Mouse (Mus musculus) urinary bladder, postnatal 25 days (tissue): ENCODE measurements at regions not wholly inside any gene's neighbourhood (a gene's known extent, or its start where the extent isn't known, plus 50 kb on each side); places are given as distances from the start of the nearest gene placed in this dataset.

Experiments
- DNase-seq: peaks from one replicate; pipeline ENCODE4 v3.0.0; 2022; ENCODE audit warnings: low spot score

DNA sequence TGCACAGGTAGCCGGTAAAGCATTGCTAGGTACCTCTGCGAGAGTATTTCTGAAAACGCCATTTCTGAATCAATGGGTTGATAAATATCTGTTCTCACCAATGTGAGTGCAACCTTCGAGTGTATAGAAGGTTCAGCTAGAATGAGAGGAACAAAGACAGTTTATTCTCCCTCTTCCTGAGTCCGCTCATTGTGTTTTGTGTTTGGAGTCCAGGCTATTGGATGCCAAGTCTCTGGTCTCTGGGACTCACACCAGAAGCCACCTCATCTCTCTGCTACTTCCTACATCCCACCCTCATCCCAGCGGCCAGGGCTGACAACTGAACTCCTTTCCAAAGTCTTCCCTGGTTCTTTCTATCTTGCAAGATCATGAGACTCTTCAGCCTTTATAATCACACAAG is 62.7 kb downstream of the Lrrc30 start:
- no peak for DNase-seq

DNA sequence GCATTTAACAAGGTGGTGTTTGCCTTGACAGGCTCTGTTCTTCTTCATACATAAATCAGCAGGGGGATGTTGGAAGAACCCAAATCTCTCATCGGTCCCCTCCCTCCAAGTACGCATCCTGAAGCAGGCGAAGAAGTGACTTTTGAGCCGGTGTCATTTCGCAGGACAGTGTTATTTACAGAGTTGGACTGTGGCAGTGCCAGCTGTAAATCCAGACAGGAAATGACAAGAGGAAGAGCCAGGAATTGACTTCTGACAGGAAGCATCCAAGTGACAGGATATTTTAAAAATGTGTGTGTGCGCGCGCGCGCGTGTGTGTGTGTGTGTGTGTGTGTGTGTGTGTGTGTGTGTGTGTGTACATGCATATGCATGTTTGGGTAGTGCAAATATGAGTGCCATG is 66.3 kb downstream of the Lrrc30 start:
- DNase-seq = no peak

DNA sequence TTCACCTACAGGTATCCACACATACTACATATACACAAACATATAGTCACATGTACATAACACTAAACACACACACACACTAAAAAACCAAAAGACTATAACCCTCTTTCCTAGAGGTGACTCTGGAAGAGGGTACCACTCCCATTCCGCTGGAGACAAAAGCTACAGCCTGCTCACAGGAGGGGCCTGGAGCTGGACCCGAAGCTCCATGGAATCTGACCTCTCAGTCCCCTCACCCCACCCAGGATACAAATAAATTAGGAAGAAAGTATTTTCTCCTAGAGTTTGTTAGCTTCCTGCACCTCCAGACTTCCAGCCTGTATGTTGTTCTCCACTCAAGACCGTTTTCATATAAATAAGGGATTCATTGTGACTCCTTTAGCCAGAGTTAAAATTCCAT is 66.8 kb downstream of the Lrrc30 start:
- no peak for DNase-seq

DNA sequence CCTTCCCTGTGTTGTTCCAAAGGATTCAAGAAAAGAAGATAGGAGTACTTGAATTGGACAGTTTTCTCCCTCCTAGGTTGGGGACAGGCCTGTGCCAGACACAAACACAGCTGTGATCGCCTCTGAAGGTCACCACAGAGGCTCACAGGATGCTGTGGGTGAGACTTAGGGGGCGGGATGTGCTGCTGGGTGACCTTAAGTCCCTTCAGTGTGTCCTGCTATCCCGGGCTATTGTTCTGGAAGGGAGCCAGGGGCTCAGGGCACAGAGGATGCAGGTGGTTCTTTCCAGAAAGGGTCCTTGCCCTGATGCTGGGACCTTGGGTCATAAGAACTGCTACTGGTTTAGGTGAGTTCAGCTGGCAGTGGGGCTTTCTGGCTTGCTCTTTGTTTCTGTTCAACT is 67.7 kb downstream of the Lrrc30 start:
- no peak for DNase-seq

DNA sequence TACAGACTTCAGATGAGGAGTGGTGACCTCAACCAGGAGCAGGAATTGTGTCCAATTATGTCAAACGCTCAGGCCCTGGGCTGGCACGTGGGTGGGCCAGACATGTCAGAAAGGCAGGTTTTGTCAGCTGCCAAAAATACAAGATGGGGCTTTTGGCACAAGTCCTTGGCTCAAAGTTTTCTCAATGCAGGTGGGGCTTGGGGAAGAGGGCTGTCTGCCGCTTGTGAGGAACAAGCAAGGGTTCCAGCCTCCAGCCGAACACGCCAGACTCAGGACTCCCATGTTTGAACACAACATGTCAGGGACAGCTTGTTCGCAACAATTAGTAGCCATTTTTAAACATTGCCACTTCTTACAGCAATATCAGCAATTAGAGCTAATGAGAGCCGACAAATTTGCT is 69.5 kb downstream of the Lrrc30 start:
- DNase-seq = no peak

DNA sequence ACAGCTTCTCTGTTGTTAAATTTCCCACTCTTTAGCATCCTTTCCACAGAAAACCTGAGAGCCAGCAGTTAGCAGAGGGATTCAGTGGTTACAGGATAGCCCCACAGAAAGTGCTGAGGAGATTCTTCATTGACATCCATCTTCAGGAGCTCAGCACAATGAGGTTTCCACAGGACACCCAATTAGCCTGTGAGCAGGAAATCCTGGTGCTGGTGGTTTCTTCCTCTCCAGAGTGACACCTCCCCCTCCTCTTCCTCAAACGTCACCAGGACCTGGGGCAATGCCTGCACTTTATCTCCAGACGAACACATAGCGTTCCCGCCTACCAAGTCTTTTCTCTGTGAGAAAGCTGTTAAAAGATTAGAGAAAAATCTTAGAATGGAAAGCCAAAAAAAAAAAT is 70.7 kb downstream of the Lrrc30 start:
- no peak for DNase-seq

DNA sequence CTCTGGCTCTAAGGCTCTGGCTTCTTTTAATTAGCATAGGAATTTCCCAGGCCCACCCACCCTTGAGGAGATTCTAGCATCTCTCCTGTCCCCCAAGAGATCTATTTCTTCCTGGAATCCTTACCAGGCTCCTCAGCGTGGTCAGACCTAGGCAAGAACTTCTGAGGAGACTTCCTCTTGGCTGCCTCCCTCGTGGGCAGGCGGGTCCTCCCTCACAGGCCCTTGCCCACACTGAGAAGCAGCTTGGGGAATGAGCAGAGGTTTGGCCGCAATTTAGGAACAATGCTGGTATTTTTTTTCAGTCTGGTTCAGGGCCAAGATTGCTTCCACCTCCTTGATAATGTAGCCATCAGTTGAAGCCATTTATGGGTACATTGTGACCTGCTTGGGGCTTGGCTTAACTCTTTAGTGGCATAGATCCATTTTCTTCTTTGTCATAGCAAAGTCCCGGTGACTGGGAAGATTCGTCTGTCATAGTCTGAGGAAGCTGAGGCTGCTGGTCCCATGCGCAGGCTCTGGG is 75.1 kb downstream of the Lrrc30 start:
- DNase-seq = no peak

DNA sequence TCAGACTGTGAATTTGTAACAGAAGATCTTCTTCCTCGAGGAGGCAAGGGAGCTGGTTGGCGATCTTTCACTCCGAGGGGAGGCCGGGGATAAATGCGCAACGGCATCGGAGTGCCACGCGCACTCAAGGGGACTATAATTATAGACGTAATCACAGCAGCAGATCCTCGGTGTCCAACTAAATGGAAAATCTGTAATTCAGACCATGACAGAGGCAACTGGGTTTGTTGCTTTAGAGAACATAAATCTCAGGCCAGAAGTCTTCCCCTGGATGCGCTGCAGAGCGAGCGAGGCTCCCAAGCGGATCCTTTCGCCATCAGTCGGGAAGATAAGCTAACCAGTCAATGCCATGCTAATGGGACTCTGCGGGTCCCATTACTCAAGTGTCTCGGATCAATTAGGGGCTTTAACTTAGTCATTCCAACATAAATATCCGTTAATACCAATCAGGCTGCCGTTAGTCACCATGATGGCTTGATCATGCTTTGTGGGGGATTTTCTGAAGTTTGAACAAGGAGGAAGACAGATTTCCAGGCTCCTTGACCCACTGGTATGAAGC is 79.9 kb downstream of the Lrrc30 start:
- DNase-seq = no peak

DNA sequence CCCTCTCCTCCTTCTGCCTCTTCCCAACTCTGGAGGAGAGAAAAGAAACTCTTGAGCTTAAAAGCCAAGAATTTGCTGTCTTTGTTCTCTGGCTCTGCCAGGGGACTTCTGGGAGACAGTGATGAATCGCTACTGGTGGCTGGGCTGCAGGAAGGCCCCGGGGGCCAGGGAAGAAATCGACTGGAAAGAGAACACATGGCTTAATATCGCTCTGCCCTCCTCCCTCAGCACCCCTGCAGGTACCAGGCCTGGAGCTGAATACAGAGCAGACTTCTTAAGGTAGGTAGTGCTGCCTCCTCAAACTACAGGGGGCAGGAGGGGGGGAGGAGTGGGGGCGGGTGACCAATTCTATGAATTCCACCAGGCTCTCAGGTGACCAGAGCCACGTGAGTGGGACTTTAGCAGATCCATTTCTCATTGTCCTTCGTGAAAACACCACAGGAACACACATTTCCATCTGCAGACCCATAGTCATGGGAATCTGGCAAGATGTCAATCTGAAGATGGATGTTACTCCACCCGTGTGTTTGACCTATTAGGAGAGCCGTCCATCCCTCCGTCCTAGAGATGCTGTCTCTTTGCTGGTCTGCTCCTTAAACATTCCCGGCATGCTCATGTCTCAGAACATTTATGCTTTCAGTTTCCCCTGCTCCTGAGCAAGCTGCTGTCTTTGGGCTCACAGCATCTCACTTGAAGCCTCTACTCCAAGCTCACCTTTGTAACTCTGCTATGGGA is 83.4 kb downstream of the Lrrc30 start:
- DNase-seq = no peak

DNA sequence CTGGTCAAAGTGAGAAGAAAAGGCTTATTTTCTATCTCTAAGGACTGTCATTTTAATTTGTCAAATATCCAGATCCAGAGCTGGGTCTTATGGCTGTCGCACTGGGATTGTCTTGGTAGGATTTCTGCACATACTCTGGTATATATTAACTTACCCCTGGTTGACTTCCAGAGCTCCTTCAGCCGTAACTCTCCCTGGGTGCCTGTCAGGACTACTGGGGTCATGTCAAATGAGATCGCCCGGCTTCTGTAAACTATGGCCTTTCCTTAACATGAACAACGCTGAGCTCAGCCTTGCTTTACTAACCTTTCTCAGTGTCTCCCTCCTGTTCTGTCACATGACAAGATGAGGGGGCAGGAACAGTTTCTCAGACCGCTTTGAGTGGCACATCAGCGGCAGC is 88.1 kb downstream of the Lrrc30 start:
- no peak for DNase-seq

DNA sequence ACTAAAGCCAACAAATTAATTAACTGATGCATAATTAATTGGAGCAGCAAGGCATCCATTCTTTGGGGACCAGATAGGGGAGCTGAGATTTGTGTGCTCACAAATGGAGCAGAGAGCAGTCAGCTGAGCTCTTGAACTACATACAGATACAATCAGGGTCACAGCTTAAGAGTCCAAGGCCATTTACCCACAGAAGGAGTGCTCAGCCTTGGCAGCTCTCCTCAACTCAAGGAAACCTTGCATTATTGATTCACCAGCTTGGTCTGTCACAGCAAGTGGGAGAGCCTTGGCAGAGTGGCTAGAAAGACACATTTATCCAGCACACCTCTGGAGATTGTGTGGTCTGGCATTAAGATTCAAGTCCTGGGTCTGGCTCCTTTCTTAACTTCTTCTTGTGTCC is 100.2 kb downstream of the Lrrc30 start:
- no peak for DNase-seq

DNA sequence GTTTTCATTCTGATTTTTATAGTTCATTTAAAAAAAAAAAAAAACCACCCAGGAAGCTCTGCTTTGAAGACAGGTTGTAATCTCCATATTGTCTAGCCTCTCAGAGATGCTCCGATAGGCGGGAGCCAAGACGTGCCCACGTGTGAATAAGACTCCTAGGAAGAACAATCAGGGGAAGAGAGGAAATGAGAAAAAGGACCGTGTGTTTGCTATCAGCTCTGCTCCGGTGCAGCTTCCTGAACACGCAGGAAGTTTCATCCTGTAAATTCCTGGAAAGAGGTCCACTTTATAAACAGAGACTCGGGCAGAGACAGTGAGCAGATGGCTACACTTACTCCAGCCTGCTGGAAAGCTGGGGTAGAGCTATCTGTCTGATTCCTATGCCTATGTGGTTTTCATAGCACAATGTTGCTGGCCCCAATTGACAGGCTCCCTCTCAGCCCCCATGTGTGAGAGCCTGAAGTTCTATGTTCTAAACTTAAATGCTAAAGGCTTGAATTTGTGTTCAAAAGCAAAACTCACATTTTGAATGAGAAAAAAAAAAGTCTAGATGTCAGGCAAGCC is 111.6 kb downstream of the Lrrc30 start:
- DNase-seq = no peak

DNA sequence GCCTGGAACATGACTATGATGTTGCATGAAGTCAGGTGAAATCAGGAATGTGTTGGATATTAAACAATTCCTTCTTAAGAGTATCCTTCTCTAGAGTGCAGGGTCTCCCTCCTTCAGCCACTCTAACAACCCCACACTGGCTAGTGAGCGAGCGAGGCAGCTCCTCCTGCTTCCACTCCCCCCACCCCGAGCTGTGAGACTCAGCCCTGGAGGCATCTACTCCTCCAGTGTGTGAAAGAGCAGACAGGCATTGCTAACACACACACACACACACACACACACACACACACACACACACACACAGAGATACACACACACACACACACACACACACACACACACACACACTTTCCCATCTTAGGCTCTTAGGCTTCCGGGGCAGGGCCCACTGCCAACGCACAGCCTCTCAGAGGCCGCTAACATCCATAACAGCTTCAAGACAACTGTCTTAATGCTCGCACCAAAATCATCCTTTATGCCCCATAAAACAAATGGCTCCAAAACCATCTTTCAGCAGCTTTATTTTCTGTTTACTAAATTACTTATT is 116.8 kb downstream of the Lrrc30 start:
- no peak for DNase-seq

DNA sequence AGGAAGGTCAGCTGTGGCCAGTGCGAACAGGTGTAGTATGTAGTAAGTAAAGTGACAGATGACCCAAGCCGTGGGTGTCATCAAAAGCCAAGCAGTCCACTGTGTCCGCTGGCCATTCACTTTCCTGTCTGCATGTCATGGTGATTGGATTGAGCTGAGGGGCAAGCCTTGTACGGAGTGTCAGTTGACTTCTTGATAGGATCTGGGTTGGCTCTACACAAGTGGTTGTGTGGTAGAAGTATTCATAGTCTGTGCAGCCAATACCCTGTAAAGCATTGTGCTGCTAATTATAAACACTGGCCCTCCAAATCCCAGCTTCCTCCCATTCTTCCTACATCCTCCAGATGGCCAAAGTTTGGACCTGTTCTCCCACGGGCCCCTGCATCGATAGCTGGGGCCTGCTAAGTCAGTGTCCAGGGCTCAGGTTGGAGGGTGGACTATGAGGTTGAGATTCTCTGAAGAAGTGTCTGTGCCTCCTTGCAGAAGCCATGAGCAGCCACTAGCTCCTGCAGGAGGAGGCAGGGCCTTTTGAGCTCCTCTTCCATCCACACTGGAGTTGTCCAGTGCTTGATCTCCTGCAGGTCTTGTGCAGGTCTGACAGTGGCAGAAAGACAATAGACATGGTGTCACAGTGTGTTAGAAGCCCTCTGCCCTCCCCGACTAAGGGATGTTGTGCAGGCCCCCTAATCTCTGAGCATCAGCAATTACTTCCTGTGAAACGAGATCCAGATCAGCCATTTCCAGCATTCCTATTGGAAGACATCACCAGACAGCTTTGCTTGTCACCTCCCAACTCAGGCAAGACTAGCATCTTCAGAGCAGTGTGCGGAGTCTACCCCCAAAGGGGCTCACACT is 117.9 kb downstream of the Lrrc30 start:
- no peak for DNase-seq

DNA sequence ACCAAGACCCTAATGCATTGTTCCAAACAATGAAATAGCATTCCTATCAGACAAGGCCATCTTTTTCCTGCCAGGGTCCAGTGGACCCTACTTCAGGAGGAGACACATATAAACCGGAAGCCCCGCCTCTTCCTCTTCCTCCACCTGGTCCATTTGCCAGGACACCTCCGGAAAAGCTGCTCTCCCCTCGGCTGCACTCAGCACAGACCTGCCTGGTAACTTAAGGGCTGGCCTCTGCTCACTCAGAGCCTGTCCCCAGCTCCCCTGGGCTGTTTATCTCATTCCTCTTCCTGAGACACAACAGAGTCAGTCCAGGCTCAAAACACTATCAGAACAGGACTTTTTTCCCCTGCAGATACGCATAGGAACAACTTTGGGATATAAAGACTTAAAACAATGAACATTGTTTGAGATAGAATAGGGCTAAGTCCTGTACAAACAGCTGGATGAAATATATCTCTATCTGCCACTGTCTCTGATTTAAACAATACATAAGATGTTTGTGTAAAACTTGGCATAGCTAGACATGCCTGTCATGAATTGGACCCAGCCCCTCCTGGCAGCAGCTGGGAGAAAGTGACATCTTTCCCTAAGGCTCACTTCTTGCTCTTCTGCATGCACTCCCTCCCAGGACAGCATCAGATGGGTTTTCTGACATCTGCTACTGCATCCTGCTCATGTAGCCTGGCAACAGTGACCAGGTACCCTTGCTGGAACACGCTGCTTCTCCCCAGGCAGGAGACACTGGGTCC is 119.6 kb downstream of the Lrrc30 start:
- no peak for DNase-seq

DNA sequence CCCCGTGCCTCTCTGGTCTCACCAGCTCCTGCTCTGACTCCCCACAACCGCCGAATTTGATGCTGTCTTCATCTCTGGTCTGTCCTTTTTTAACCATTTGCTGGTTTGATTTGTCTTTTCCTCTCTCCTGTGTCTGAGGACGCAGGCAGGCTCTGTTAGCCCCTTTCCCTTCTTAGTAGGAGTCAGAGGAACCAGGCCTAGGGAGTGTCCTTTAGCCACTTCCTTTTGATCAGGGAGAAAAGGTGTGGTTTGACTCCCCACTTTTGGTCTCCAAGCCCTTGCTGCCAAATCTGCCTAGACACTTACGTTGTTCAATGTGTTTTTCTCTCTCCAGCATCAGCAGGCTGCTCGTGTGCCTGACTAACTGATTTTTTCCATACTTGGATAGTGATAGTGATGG is 120.5 kb downstream of the Lrrc30 start:
- no peak for DNase-seq

DNA sequence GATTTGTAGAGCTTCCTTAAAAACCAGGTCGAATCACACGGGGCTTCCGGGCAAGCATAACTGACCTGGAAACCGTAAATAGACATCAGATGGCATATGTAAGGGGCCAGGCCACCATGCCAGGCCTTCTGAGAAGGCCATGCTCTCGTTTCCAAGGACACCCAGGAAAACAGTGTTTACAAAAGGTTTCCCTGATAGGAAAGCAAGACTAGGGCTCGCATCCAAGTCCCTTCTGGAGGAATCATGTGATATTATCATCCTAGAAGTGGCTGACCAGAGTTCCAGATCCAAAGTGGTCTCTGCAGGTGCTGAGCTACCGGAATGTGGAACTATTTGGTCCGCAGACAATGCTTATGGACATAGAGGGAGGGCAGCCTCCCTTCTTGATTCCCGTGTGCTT is 122.6 kb downstream of the Lrrc30 start:
- no peak for DNase-seq

DNA sequence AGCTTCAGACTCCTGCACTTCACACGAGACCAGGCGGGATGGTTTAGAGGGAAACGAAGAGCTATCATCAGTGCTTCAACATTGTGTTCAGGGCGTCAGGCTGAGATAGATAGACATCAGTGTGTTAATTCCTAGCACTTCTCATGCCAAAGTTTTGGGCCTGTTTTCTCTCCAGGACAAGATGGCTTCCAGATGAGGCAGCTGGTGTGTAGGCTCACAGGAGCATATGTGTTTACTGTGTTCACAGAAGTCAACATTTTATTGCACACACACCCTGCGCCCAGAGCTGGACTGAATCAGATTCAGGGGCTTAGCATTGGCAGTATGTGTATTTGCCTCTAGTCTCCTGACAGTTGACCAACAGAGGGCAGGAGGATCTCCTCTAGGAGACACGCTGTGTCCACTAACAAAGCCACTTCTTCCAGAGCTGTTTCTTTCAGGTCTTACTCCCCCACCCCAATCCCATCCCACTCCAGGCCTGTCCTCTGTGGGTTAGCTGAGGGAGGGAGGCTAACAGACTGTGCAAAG is 123.4 kb downstream of the Lrrc30 start:
- DNase-seq = no peak

DNA sequence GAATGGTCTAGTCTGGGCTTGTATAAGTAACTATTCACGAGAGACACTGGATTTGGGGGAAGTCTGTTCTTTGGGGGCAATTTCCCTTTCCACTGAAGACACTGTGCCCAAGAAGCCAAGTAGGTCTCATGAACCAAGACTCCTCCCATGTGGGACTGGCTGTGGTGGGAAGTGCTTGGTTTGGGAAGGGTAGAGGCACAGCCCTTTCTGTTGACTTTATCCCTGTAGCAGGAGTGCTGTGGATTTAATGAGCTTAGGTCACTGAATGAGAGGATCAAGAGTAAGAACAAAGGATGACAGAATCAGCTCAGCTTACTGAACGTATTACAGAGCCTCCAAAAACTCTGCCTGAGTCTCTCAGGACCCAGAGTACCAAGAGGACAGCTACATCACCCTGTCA is 124.2 kb downstream of the Lrrc30 start:
- DNase-seq = no peak

DNA sequence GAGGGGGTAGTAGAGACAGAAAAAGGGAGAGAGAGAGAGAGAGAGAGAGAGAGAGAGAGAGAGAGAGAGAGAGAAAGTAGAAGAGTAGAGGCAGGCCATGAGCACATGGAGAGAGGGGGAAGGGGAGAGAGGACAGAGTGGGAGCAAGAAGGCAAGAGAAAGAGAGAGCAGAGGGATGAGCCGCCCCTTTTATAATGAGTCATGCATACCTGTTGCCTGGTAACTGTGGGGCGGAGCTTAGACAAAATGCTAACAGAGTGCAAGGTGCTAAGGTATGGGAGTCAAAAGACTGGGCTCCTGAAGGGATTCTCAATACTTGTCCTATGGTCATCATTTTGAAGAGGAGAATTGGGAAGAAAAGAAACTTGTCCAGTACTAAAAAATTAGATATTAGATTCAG is 126.1 kb downstream of the Lrrc30 start:
- DNase-seq = no peak

DNA sequence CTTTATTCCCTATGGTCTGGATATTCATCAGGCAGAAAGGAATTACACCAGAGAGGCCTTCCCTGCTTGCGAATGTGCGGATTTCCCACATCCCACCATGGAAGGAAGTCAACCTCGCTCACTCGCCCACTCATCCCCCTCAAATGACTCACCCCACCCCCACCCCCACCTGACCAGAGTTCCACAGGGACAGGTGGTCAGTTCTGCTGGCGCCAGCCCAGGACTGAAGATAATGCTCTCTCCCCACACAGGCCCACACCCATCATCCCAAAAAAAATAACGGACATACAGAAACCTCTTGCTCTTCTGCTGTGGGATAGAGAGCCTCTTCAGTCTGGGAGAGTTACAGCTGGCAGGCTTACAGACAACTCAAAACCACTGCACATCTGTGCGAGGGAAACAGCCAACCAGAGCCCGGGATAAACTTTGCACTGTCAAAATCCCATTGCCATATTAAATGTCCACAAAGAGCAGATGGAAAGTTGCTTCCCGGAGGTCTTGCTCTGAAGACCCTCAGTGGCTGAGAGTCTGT is 128.0 kb downstream of the Lrrc30 start:
- DNase-seq = no peak
